Mouse (Mus musculus): ENCODE measurements around the gene Sorbs1.

DNA sequence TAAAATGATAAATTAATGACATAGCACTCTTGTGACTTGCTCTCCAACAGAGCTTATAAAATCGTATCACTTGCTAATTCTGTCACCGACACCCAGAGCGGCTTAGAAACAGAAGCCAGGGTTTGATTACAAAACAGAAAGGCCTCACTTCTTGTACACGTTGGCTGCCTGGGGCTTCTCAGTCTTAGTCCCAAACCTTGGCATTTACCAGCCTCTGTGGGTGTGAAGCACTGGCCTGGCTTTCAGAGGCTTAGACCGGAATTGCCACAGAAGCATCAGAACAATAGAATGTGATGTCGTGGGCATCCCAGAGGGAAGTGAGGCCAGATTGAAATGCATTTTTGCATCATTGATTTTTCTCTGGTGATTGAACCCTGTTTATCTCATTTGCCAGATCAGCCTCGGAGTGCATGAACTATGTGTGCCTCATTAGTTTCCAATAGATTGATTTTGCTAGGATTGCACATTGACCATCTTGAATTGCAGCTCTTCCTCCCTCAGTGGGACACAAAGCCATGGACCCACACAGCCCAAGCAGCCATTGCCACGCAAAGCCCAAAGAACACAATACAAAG, 9.9 kb upstream of the Sorbs1 start:
- TF ChIP-seq POLR2A (IDR thresholded peaks at IDR 0.05; ENCODE audit: borderline replicate concordance, low read depth, low read length) (no peak), CTCF (IDR thresholded peaks at IDR 0.05; ENCODE audit: low read depth, low read length) (no peak)

Measured in bone marrow macrophage, adult 2 months (primary cell).